Mouse (Mus musculus) left cerebral cortex, postnatal 36 days (tissue): ENCODE results near the gene Nufip2. TPM values are rescaled to one million over a fixed set of nuclear protein-coding genes. Genes with fewer than 3 reads are reported as not detected.

Experiments
- DNase-seq, 2 experiments: peaks; one replicate each; pipeline ENCODE4 v3.0.0; 2021 to 2022; ENCODE audit warnings: low spot score in 2 of 2, mixed read lengths in 1 of 2
- intact Hi-C: fragments of 180-260 bp; cut with DNase I; formaldehyde crosslinking; loops from one replicate; pipeline ENCODE4 v1.15.1; 2025
- total RNA-seq, 2 experiments: library from RNA; stranded (reverse); gene quantifications; 2 replicates each; pipeline ENCODE4 v1.2.3; 2021

The Nufip2 gene
- total RNA-seq, 2 experiments from 2014 or later: 57.3 to 79.3 TPM

GRCm38 (mm10) chr11:77764694-77765458 lies 78.9 kb downstream of the Nufip2 start:
- DNase-seq: peak; percentile 60 to 65
- intact Hi-C loops: loop anchor here (5.0 kb wide), 1 partner anchor 78 kb away; the partner anchor contains the start of gene Nufip2

GRCm38 (mm10) chr11:77765459-77765777 lies 79.5 kb downstream of the Nufip2 start:
- intact Hi-C loops: no loop called here
- DNase-seq: no peak

- DNase-seq: peak; percentile 57 to 69
These were observed 80.5 kb downstream of the Nufip2 start for GRCm38 (mm10) chr11:77766351-77767001.

GRCm38 (mm10) chr11:77769496-77769895 lies 83.5 kb downstream of the Nufip2 start:
- intact Hi-C loops: no loop called here
- DNase-seq: no peak

More at GRCm38 (mm10) chr11:77766351-77767001, 80.5 kb downstream of the Nufip2 start:
- intact Hi-C loops: no loop called here

- intact Hi-C loops: no loop called here
- DNase-seq: no peak
These were observed 84.4 kb downstream of the Nufip2 start for GRCm38 (mm10) chr11:77770346-77770745.

GRCm38 (mm10) chr11:77771879-77772713 lies 86.1 kb downstream of the Nufip2 start:
- intact Hi-C loops: no loop called here
- DNase-seq: no peak

GRCm38 (mm10) chr11:77775701-77776400 lies 89.9 kb downstream of the Nufip2 start:
- DNase-seq: no peak
- intact Hi-C loops: no loop called here

GRCm38 (mm10) chr11:77777436-77777835 lies 91.5 kb downstream of the Nufip2 start:
- no peak for DNase-seq
- intact Hi-C loops: no loop called here

GRCm38 (mm10) chr11:77777937-77778336 lies 92.0 kb downstream of the Nufip2 start:
- DNase-seq: no peak
- intact Hi-C loops: no loop called here

- intact Hi-C loops: no loop called here
- no peak for DNase-seq
These were observed 93.3 kb downstream of the Nufip2 start for GRCm38 (mm10) chr11:77779240-77779639.

GRCm38 (mm10) chr11:77781088-77781487 lies 95.1 kb downstream of the Nufip2 start:
- intact Hi-C loops: no loop called here
- no peak for DNase-seq

- no peak for DNase-seq
- intact Hi-C loops: no loop called here
These were observed 96.3 kb downstream of the Nufip2 start for GRCm38 (mm10) chr11:77782104-77782815.

GRCm38 (mm10) chr11:77783211-77783746 lies 97.3 kb downstream of the Nufip2 start:
- intact Hi-C loops: no loop called here
- no peak for DNase-seq

GRCm38 (mm10) chr11:77783747-77784646 lies 98.0 kb downstream of the Nufip2 start:
- intact Hi-C loops: no loop called here
- peak in 1 of 2 experiments; percentile 30 for DNase-seq

GRCm38 (mm10) chr11:77784894-77785293 lies 98.9 kb downstream of the Nufip2 start:
- DNase-seq: no peak
- intact Hi-C loops: no loop called here

- intact Hi-C loops: no loop called here
- DNase-seq: no peak
These were observed 99.4 kb downstream of the Nufip2 start for GRCm38 (mm10) chr11:77785396-77785767.

- intact Hi-C loops: no loop called here
- peak in 1 of 2 experiments; percentile 29 for DNase-seq
These were observed 100.0 kb downstream of the Nufip2 start for GRCm38 (mm10) chr11:77785768-77786561.
